Mouse (Mus musculus): ENCODE results near the gene Sap18b. TPM values are rescaled to one million over a fixed set of nuclear protein-coding genes. Genes with fewer than 3 reads are reported as not detected.
"Not testable (repeated sequence)": the region's sequence is repeated elsewhere in the genome, so short reads cannot be mapped to it uniquely, and the experiment has no call there.

Gene Sap18b
- 258 and 278 TPM in 2 replicates for polyA plus RNA-seq (2015; fragmentation: Nextera tagmentation; extraction: Ambion mirVana)

- 53% methylated on average over 25 of the region's 25 CpGs for WGBS
- not testable (repeated sequence) for H3K36me3 ChIP-seq; H3K4me3 ChIP-seq; H3K27me3 ChIP-seq; ATAC-seq (ENCODE audit: low FRiP score); H3K4me1 ChIP-seq (replicated peaks); H3K4me2 ChIP-seq; H3K27ac ChIP-seq; H3K9me3 ChIP-seq; H3K9ac ChIP-seq
These were observed at the start of gene Sap18b for GRCm38 (mm10) chr8:95825162-95825561. Sap18b (plus strand) TSS chr8:95825346.

- H3K4me3 ChIP-seq, result no peak overlapping the region
- H3K27me3 ChIP-seq, result no peaks in the 10 kb centered on the region
- ATAC-seq (ENCODE audit: low FRiP score), result no peak
- no peak overlapping the region for H3K4me2 ChIP-seq
- H3K9ac ChIP-seq, result no peak overlapping the region
- H3K27ac ChIP-seq, result no peak overlapping the region
- WGBS, result 98% methylated on average over 3 of the region's 3 CpGs
- no peaks in the 10 kb centered on the region for H3K4me1 ChIP-seq (replicated peaks)
- peaks cover 50% of the 10 kb centered on the region for H3K36me3 ChIP-seq
- H3K9me3 ChIP-seq, result no peaks in the 10 kb centered on the region; the same call in 1 of the 2 replicates
These were observed 44.1 kb upstream of the Sap18b start for GRCm38 (mm10) chr8:95781085-95781484.

GRCm38 (mm10) chr8:95781775-95782174 is 43.4 kb upstream of the Sap18b start:
- no peak overlapping the region for H3K9ac ChIP-seq
- H3K36me3 ChIP-seq, result peaks cover 57% of the 10 kb centered on the region
- no peak for ATAC-seq (ENCODE audit: low FRiP score)
- no peaks in the 10 kb centered on the region for H3K27me3 ChIP-seq
- 100% methylated on average over 2 of the region's 2 CpGs for WGBS
- H3K4me3 ChIP-seq, result no peak overlapping the region
- no peak overlapping the region for H3K4me2 ChIP-seq
- no peaks in the 10 kb centered on the region; the same call in 1 of the 2 replicates for H3K9me3 ChIP-seq
- H3K27ac ChIP-seq, result no peak overlapping the region
- H3K4me1 ChIP-seq (replicated peaks), result no peaks in the 10 kb centered on the region

GRCm38 (mm10) chr8:95782628-95783027 is 42.5 kb upstream of the Sap18b start:
- ATAC-seq (ENCODE audit: low FRiP score), result no peak
- Histone ChIP-seq H3K27me3 (no peaks in the 10 kb centered on the region), H3K9ac (no peak overlapping the region), H3K4me3 (no peak overlapping the region), H3K4me2 (no peak overlapping the region), H3K9me3 (no peaks in the 10 kb centered on the region; the same call in 1 of the 2 replicates), H3K36me3 (peaks cover 66% of the 10 kb centered on the region), H3K4me1 (replicated peaks) (no peaks in the 10 kb centered on the region), H3K27ac (no peak overlapping the region)

GRCm38 (mm10) chr8:95785591-95785990 is 39.6 kb upstream of the Sap18b start:
- 93% methylated on average over 4 of the region's 4 CpGs for WGBS
- H3K27me3 ChIP-seq, result no peaks in the 10 kb centered on the region
- ATAC-seq (ENCODE audit: low FRiP score), result no peak
- H3K36me3 ChIP-seq, result peaks cover 64% of the 10 kb centered on the region
- no peak overlapping the region for H3K4me2 ChIP-seq
- no peaks in the 10 kb centered on the region for H3K4me1 ChIP-seq (replicated peaks)
- H3K9ac ChIP-seq, result no peak overlapping the region
- no peak overlapping the region for H3K4me3 ChIP-seq
- H3K27ac ChIP-seq, result no peak overlapping the region
- H3K9me3 ChIP-seq, result no peaks in the 10 kb centered on the region

GRCm38 (mm10) chr8:95795333-95796061 is 29.6 kb upstream of the Sap18b start:
- H3K4me2 ChIP-seq; H3K4me3 ChIP-seq; H3K9me3 ChIP-seq; H3K27me3 ChIP-seq; ATAC-seq (ENCODE audit: low FRiP score); H3K4me1 ChIP-seq (replicated peaks); H3K36me3 ChIP-seq; H3K27ac ChIP-seq; H3K9ac ChIP-seq: not testable (repeated sequence)
- WGBS, result 98% methylated on average over 5 of the region's 5 CpGs

GRCm38 (mm10) chr8:95799117-95799516 is 26.0 kb upstream of the Sap18b start:
- H3K4me2 ChIP-seq, result no peak overlapping the region
- H3K9ac ChIP-seq, result no peak overlapping the region
- no peak for ATAC-seq (ENCODE audit: low FRiP score)
- H3K9me3 ChIP-seq, result no peaks in the 10 kb centered on the region
- H3K4me3 ChIP-seq, result no peak overlapping the region
- H3K27ac ChIP-seq, result no peak overlapping the region
- peaks cover 24% of the 10 kb centered on the region for H3K4me1 ChIP-seq (replicated peaks)
- 97% methylated on average over 6 of the region's 6 CpGs for WGBS
- peaks cover 3% of the 10 kb centered on the region for H3K36me3 ChIP-seq
- H3K27me3 ChIP-seq, result no peaks in the 10 kb centered on the region

GRCm38 (mm10) chr8:95799891-95800290 is 25.3 kb upstream of the Sap18b start:
- Histone ChIP-seq H3K9me3 (no peaks in the 10 kb centered on the region), H3K4me2 (no peak overlapping the region), H3K27ac (no peak overlapping the region), H3K4me1 (replicated peaks) (peaks cover 30% of the 10 kb centered on the region), H3K27me3 (no peaks in the 10 kb centered on the region), H3K4me3 (no peak overlapping the region), H3K36me3 (peaks cover 3% of the 10 kb centered on the region), H3K9ac (no peak overlapping the region)
- ATAC-seq (ENCODE audit: low FRiP score), result no peak
- WGBS, result 86% methylated on average over 1 of the region's 1 CpGs

GRCm38 (mm10) chr8:95800353-95800752 is 24.8 kb upstream of the Sap18b start:
- Histone ChIP-seq H3K4me3 (no peak overlapping the region), H3K4me1 (replicated peaks) (peaks cover 34% of the 10 kb centered on the region), H3K27me3 (no peaks in the 10 kb centered on the region), H3K27ac (no peak overlapping the region), H3K36me3 (peaks cover 3% of the 10 kb centered on the region), H3K4me2 (no peak overlapping the region), H3K9me3 (no peaks in the 10 kb centered on the region), H3K9ac (no peak overlapping the region)
- no peak for ATAC-seq (ENCODE audit: low FRiP score)
- 93% methylated on average over 3 of the region's 3 CpGs for WGBS

- no peak for ATAC-seq (ENCODE audit: low FRiP score)
These were observed 23.6 kb upstream of the Sap18b start for GRCm38 (mm10) chr8:95801476-95802064.

GRCm38 (mm10) chr8:95802231-95802630 is 22.9 kb upstream of the Sap18b start:
- no peaks in the 10 kb centered on the region for H3K9me3 ChIP-seq
- H3K27me3 ChIP-seq, result no peaks in the 10 kb centered on the region
- no peak overlapping the region for H3K9ac ChIP-seq
- ATAC-seq (ENCODE audit: low FRiP score), result no peak
- H3K27ac ChIP-seq, result no peak overlapping the region
- H3K4me3 ChIP-seq, result no peak overlapping the region
- no peak overlapping the region for H3K4me2 ChIP-seq
- H3K4me1 ChIP-seq (replicated peaks), result peaks cover 45% of the 10 kb centered on the region
- WGBS, result 91% methylated on average over 8 of the region's 8 CpGs
- H3K36me3 ChIP-seq, result no peaks in the 10 kb centered on the region; the same call in none of the 2 replicates

More at GRCm38 (mm10) chr8:95801476-95802064, 23.6 kb upstream of the Sap18b start:
- Histone ChIP-seq H3K4me1 (replicated peaks) (peaks cover 45% of the 10 kb centered on the region), H3K9ac (no peak overlapping the region), H3K27me3 (no peaks in the 10 kb centered on the region), H3K9me3 (no peaks in the 10 kb centered on the region), H3K27ac (no peak overlapping the region), H3K4me2 (no peak overlapping the region), H3K36me3 (no peaks in the 10 kb centered on the region; the same call in none of the 2 replicates), H3K4me3 (no peak overlapping the region)
- 88% methylated on average over 1 of the region's 1 CpGs for WGBS

- WGBS, result 77% methylated on average over 2 of the region's 2 CpGs
- no peaks in the 10 kb centered on the region for H3K27me3 ChIP-seq
These were observed 19.7 kb upstream of the Sap18b start for GRCm38 (mm10) chr8:95805482-95805881.

More at GRCm38 (mm10) chr8:95805482-95805881, 19.7 kb upstream of the Sap18b start:
- H3K9me3 ChIP-seq, result no peaks in the 10 kb centered on the region
- no peak for ATAC-seq (ENCODE audit: low FRiP score)
- no peak overlapping the region for H3K27ac ChIP-seq
- peak overlapping the region; percentile 97 for H3K4me3 ChIP-seq
- peaks cover 36% of the 10 kb centered on the region for H3K4me1 ChIP-seq (replicated peaks)
- H3K36me3 ChIP-seq, result no peaks in the 10 kb centered on the region; the same call in 1 of the 2 replicates
- peak overlapping the region; percentile 97 for H3K9ac ChIP-seq
- peak overlapping the region; percentile 97 for H3K4me2 ChIP-seq

Data from hindbrain, embryonic 13.5 days (tissue).